Mouse (Mus musculus) ES-E14 (cell line): ENCODE data around the gene H1foo. TPM values are rescaled to one million over a fixed set of nuclear protein-coding genes. Genes with fewer than 3 reads are reported as not detected.

Experiments used
- DNase-seq: peaks from one replicate; pipeline ENCODE4 v3.0.0-alpha.2; 2013; ENCODE audit warnings: low read depth, low spot score
- H3K27ac ChIP-seq: 2 replicates; pipeline ENCODE4 v1.5.1; 2012; ENCODE audit warnings: low read depth, mild to moderate bottlenecking, low read length, moderate library complexity, mixed read lengths; ENCODE audit not compliant: poor library complexity, insufficient read depth, severe bottlenecking
- H3K36me3 ChIP-seq: 2 replicates; pipeline ENCODE4 v1.6.1; 2012; ENCODE audit warnings: mild to moderate bottlenecking, low read length, moderate library complexity, mixed read lengths; ENCODE audit not compliant: control insufficient read depth, poor library complexity, insufficient read depth, severe bottlenecking
- H3K4me1 ChIP-seq, 2 experiments: fragments of 150-350 bp in 1 of 2; sonication (generic) in 1 of 2; 2 replicates each; pipeline ENCODE4 v1.6.1; 2012; ENCODE audit warnings: low read length in 2 of 2, mild to moderate bottlenecking in 1 of 2, mixed read lengths in 1 of 2; ENCODE audit not compliant: control insufficient read depth in 2 of 2, insufficient read depth in 2 of 2, poor library complexity in 1 of 2
- H3K4me3 ChIP-seq, 2 experiments: fragments of 150-350 bp in 1 of 2; sonication (generic) in 1 of 2; 2 replicates each; pipeline ENCODE4 v1.5.1; 2012; ENCODE audit warnings: low read length in 2 of 2, low read depth in 1 of 2, mild to moderate bottlenecking in 1 of 2, mixed read lengths in 1 of 2; ENCODE audit not compliant: insufficient read depth in 1 of 2, poor library complexity in 1 of 2, severe bottlenecking in 1 of 2
- H3K9ac ChIP-seq: 2 replicates; pipeline ENCODE4 v1.6.1; 2012; ENCODE audit warnings: low read depth, mild to moderate bottlenecking, low read length, mixed read lengths; ENCODE audit not compliant: poor library complexity, insufficient read depth, severe bottlenecking
- H3K9me3 ChIP-seq: fragments of 150-350 bp; sonication (generic); 2 replicates; pipeline ENCODE4 v1.6.1; 2012; ENCODE audit warnings: low read depth, mild to moderate bottlenecking, low read length; ENCODE audit not compliant: control insufficient read depth, insufficient read depth
- CHD2 ChIP-seq: IDR thresholded peaks from 2 replicates; pipeline ENCODE4 v1.6.1; 2014; ENCODE audit warnings: mild to moderate bottlenecking, low read depth, low read length, inconsistent platforms
- HCFC1 ChIP-seq: IDR thresholded peaks from 2 replicates; pipeline ENCODE4 v1.6.1; 2012; ENCODE audit warnings: low read length, inconsistent platforms, borderline replicate concordance; ENCODE audit not compliant: insufficient read depth
- MAFK ChIP-seq: IDR thresholded peaks from 2 replicates; pipeline ENCODE4 v1.6.1; 2014; ENCODE audit warnings: mild to moderate bottlenecking, low read depth, low read length, inconsistent platforms; ENCODE audit not compliant: insufficient read depth
- ZC3H11A ChIP-seq: IDR thresholded peaks from 2 replicates; pipeline ENCODE4 v1.6.1; 2012; ENCODE audit warnings: low read depth, mild to moderate bottlenecking, inconsistent platforms, low read length, borderline replicate concordance
- ZNF384 ChIP-seq: IDR thresholded peaks from 2 replicates; pipeline ENCODE4 v1.6.1; 2012; ENCODE audit warnings: low read depth, low read length, inconsistent platforms
- in situ Hi-C, 2 experiments: fragments of 600-800 bp; cut with MboI; formaldehyde crosslinking; loops; one replicate each; pipeline ENCODE4 v1.15.1; 2025; ENCODE audit warnings: low sequenced_read_pairs in 2 of 2, inconsistent platforms in 1 of 2; ENCODE audit not compliant: unreplicated experiment in 2 of 2
- total RNA-seq: library from RNA; depleted of rRNA; stranded (reverse); fragments of 300-350 nt; gene quantifications from 2 replicates; pipeline ENCODE4 v1.2.3, GENCODE M21; 2012

The H1foo gene
- total RNA-seq, 1 experiment = not detected

- Histone ChIP-seq H3K36me3 (no peaks in the 10 kb centered on the region), H3K4me1 (no peaks in the 10 kb centered on the region; a peak in 1 of 4 replicates), H3K4me3 (no peak overlapping the region), H3K9me3 (no peaks in the 10 kb centered on the region), H3K27ac (no peak overlapping the region), H3K9ac (no peak overlapping the region)
- in situ Hi-C loops = no loop called here
- DNase-seq = no peak
- TF ChIP-seq HCFC1 (no peak), MAFK (no peak), ZNF384 (no peak), ZC3H11A (no peak), CHD2 (no peak)
These were observed 17.2 kb upstream of the H1foo start for GRCm38 (mm10) chr6:115927292-115928242.

GRCm38 (mm10) chr6:115930018-115930417 lies 14.7 kb upstream of the H1foo start:
- in situ Hi-C loops = no loop called here
- no peak for DNase-seq
- Histone ChIP-seq H3K36me3 (no peaks in the 10 kb centered on the region), H3K27ac (no peak overlapping the region), H3K4me3 (no peak overlapping the region), H3K4me1 (no peaks in the 10 kb centered on the region; a peak in 1 of 4 replicates), H3K9me3 (no peaks in the 10 kb centered on the region), H3K9ac (no peak overlapping the region)
- TF ChIP-seq ZC3H11A = no peak
- TF ChIP-seq CHD2 = no peak
- no peak for TF ChIP-seq MAFK
- TF ChIP-seq HCFC1 = no peak
- TF ChIP-seq ZNF384 = no peak

DNA sequence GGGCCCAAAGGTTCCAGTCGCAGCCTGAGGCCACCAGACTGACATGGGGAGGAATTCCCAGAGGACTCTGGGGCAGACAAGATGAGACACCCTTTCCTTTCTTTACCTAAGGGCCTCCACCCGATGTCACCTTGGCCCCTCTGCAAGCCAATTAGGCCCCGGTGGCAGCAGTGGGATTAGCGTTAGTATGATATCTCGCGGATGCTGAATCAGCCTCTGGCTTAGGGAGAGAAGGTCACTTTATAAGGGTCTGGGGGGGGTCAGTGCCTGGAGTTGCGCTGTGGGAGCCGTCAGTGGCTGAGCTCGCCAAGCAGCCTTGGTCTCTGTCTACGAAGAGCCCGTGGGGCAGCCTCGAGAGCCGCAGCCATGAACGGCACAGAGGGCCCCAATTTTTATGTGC lies 13.1 kb upstream of the H1foo start, which contains the start of gene Rho:
Gene Rho (plus strand): TSS at position 110 of the 400 bp plus-strand sequence.
- DNase-seq = no peak
- Histone ChIP-seq H3K36me3 (no peaks in the 10 kb centered on the region), H3K9ac (no peak within 1 kb of the TSS), H3K27ac (no peak within 1 kb of the TSS), H3K9me3 (no peaks in the 10 kb centered on the region), H3K4me1 (no peaks in the 10 kb centered on the region), H3K4me3 (peak within 1 kb of the TSS in 1 of 2 experiments; percentile 19; a peak in 1 of 4 replicates)
- in situ Hi-C loops = no loop called here
- TF ChIP-seq HCFC1 (no peak), CHD2 (no peak), MAFK (no peak), ZC3H11A (no peak), ZNF384 (no peak)

DNA sequence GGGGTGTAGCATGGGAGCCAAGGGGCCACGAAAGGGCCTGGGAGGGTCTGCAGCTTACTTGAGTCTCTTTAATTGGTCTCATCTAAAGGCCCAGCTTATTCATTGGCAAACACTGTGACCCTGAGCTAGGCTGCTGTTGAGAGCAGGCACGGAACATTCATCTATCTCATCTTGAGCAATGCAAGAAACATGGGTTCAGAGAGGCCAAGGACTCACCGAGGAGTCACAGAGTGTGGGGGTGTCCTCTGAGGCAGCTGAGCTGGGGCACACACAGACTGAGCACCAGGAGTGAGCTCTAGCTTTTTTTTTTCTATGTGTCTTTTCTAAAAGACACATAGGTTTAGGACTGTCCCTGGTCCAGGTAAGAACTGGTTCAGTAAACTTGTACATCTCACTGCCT lies 12.3 kb upstream of the H1foo start:
- TF ChIP-seq ZNF384 (no peak), CHD2 (no peak), HCFC1 (no peak), ZC3H11A (no peak), MAFK (no peak)
- Histone ChIP-seq H3K36me3 (no peaks in the 10 kb centered on the region), H3K9ac (no peak overlapping the region), H3K4me3 (no peak overlapping the region; a peak in 1 of 4 replicates), H3K9me3 (no peaks in the 10 kb centered on the region), H3K27ac (no peak overlapping the region), H3K4me1 (no peaks in the 10 kb centered on the region)
- in situ Hi-C loops = no loop called here
- no peak for DNase-seq
